Mouse (Mus musculus): Measurements from ENCODE around the gene Gab2. TPM values are rescaled to one million over a fixed set of nuclear protein-coding genes. Genes with fewer than 3 reads are reported as not detected.

Gab2 gene
- polyA plus RNA-seq, 1 experiment from 2014 or later: 4.9 TPM

DNA sequence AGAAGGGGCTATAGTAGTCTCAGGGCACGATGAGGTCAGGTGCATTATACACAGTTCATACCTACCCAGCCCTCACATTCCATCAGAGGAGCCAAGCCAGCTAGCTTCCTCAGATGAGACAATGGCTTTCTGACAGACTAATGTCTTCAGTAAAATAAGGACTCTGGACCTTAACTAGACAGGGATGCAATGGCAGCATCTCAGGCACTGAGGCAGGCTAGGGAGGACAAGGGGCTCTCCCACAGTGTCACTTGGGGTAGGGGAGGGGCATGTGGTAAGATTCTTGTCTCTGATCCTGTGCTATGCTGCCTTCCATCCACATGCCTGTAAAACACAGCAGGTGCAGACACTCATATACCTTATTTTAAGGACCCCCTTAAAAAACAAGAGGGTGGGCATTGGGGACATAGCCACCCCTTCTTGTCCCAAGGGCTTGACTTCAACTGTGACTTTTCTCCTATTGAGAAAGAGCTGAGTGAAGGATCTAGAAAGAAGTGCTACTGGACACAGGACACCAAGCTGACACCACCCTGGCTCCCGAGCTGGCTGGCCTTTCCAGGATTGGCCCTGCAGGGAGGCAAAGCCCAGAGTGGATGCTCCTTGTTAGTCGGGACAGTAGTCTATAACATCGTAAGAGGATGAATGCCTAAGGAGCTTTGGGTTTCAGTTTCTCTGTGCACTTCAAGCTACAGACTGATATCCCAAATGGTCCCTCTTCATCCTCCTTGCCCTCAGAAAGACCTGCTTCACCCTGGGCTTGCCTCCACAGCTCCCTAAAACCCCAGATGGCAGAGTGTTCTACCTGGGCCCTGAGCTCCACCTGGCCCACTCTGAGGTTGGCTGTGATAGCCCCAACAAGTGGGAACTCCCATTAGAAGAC, 228.3 kb downstream of the Gab2 start:
- Histone ChIP-seq H3K4me1 (no peaks in the 10 kb centered on the region), H3K9me3 (no peaks in the 10 kb centered on the region), H3K4me2 (replicated peaks) (no peak overlapping the region), H3K27ac (no peak overlapping the region), H3K36me3 (peaks cover 81% of the 10 kb centered on the region), H3K27me3 (no peaks in the 10 kb centered on the region), H3K9ac (no peak overlapping the region), H3K4me3 (no peak overlapping the region)
- no peak for ATAC-seq (ENCODE audit: low FRiP score, low read depth)
- WGBS: 86% methylated on average over 4 of the region's 4 CpGs

DNA sequence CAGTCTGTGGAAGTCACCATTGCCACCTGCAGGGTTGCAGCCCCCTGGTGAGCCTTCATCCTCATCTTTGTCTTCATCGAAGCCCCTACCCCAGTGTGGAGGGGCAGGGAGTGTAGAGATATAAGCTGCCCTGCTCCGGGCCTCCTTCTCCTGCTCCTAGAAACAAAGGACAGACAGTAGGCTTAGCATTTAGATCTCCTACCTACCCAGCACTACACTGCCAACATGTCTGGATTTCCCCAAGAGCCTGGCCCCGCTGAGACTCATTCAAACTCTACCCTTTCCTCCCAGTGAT, 228.9 kb downstream of the Gab2 start:
- no peaks in the 10 kb centered on the region for H3K4me1 ChIP-seq
- no peaks in the 10 kb centered on the region for H3K9me3 ChIP-seq
- no peaks in the 10 kb centered on the region for H3K27me3 ChIP-seq
- no peak overlapping the region for H3K4me2 ChIP-seq (replicated peaks)
- no peak overlapping the region for H3K4me3 ChIP-seq
- ATAC-seq (ENCODE audit: low FRiP score, low read depth): no peak
- WGBS: 90% methylated on average over 3 of the region's 3 CpGs
- H3K9ac ChIP-seq: no peak overlapping the region
- peaks cover 82% of the 10 kb centered on the region for H3K36me3 ChIP-seq
- no peak overlapping the region for H3K27ac ChIP-seq

DNA sequence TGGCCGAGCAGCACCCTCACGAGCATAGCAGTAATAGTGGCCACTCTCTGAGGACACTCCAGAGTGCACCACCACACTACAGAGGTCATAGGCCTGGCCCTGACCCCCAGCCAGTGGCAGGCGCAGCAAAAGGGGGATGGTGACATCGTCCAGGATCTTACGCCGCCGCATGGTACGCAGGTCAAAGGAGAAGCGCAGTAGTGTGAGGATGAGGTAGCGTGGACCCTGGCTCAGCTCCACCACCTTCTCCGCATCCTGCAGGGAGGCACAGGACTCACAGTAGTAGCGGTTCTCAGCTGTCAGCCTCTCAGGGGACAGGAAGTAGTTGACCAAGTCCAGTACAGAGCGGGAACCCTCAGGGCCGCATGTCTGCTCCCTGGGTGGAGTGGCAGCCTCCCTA, 230.2 kb downstream of the Gab2 start:
- Histone ChIP-seq H3K27ac (no peak overlapping the region), H3K36me3 (peaks cover 84% of the 10 kb centered on the region), H3K9ac (no peak overlapping the region), H3K9me3 (no peaks in the 10 kb centered on the region), H3K4me1 (no peaks in the 10 kb centered on the region), H3K4me2 (replicated peaks) (no peak overlapping the region), H3K4me3 (no peak overlapping the region), H3K27me3 (no peaks in the 10 kb centered on the region)
- no peak for ATAC-seq (ENCODE audit: low FRiP score, low read depth)
- 94% methylated on average over 14 of the region's 14 CpGs for WGBS

DNA sequence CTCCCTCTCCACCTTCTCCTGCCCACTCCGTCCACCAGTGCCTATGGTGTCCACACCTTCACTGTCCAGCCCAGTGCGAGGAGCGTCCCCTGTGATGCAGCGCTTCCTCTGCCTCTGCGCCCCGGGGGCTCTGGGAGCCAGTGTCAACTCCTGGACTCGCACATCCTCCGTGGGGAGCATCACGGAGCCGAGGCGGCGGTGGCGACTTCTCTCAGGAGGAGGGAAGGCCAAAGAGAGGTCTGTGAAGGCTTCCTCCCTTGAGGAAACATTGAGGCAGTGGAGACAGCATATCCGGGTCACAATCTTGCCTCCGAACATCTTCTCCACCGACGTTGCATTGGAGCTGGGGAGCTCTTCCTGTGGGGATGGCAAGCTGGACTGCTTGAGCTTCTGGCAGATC, 230.8 kb downstream of the Gab2 start:
- no peak overlapping the region for H3K27ac ChIP-seq
- H3K4me3 ChIP-seq: no peak overlapping the region
- H3K9me3 ChIP-seq: no peaks in the 10 kb centered on the region
- no peak overlapping the region for H3K4me2 ChIP-seq (replicated peaks)
- no peaks in the 10 kb centered on the region for H3K4me1 ChIP-seq
- no peak for ATAC-seq (ENCODE audit: low FRiP score, low read depth)
- 88% methylated on average over 17 of the region's 17 CpGs for WGBS
- H3K36me3 ChIP-seq: peaks cover 80% of the 10 kb centered on the region
- no peak overlapping the region for H3K9ac ChIP-seq
- no peaks in the 10 kb centered on the region for H3K27me3 ChIP-seq

DNA sequence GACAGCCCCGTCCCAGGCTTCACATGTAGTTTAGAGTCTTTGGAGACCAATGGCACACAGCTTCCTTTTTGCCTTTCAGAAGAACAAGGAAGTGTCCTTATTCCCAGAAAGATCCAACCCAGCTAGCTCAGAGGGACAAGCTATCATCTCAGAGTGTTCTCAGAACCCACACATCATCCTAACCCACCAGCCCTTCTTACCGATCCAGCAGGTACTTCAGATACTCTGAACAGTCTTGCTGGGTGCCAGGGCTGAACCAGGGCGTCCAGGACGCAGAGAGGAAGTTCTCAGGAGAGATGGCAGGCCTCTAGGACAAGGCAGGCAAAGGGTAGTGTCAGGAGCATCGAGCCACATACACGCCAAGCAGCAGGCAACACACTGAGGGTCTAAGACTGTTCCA, 231.5 kb downstream of the Gab2 start:
- ATAC-seq (ENCODE audit: low FRiP score, low read depth): no peak
- H3K27ac ChIP-seq: no peak overlapping the region
- H3K4me1 ChIP-seq: no peaks in the 10 kb centered on the region
- no peaks in the 10 kb centered on the region for H3K9me3 ChIP-seq
- no peak overlapping the region for H3K4me3 ChIP-seq
- H3K4me2 ChIP-seq (replicated peaks): no peak overlapping the region
- H3K27me3 ChIP-seq: no peaks in the 10 kb centered on the region
- 85% methylated on average over 6 of the region's 6 CpGs for WGBS
- no peak overlapping the region for H3K9ac ChIP-seq
- peaks cover 77% of the 10 kb centered on the region for H3K36me3 ChIP-seq

DNA sequence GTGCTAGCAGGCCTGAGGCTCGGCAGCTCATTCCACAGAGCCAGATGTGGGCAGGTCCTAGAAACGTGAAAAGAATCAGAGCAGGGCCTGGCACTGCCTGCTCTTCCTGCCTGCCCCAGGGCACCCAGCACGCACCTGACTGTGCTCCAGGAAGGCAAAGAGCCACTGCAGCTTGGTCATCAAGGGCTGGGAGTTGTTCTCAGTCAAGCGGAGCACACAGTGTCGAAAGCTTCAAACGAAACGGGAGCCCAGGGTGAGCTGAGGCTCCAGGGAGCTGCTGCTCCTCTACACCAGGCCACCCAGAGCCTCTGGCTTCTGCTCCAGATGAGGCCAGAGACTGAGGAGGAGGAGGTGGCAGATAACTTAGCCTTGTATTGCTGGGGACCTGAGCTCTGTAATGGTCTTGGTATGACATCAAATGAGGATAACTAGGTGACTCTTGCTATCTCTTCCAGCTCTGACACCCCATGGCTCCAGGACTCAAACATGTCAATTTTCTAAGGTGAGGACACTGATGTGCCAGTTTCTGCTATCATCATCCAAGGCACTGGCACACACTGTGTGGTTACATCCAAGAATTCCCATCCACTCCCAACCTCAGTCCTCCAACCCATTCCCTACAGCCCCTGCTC, 232.1 kb downstream of the Gab2 start:
- H3K9ac ChIP-seq: no peak overlapping the region
- no peaks in the 10 kb centered on the region for H3K27me3 ChIP-seq
- ATAC-seq (ENCODE audit: low FRiP score, low read depth): no peak
- 73% methylated on average over 7 of the region's 7 CpGs for WGBS
- no peaks in the 10 kb centered on the region for H3K4me1 ChIP-seq
- H3K9me3 ChIP-seq: no peaks in the 10 kb centered on the region
- H3K4me3 ChIP-seq: no peak overlapping the region
- H3K4me2 ChIP-seq (replicated peaks): no peak overlapping the region
- peaks cover 72% of the 10 kb centered on the region for H3K36me3 ChIP-seq
- no peak overlapping the region for H3K27ac ChIP-seq

DNA sequence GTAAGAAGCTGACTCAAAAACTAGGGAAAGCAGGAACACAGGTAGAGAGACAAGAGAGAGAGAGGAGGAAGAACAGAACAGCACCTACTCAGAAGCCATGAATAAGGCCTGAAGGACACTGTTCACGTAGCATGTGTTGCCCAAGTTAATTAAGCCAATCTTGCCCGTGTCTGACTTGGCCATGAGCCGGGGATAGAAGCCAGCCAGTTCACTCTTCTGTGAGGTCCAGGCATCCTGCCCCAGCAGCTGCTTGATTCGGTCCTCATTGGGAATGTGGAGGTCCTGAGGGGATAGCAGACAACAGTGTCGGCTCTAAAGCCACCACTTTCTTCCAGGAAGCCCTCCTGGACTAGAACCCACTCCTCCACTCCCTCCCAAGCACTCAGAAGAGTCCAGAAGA, 233.3 kb downstream of the Gab2 start:
- no peak for ATAC-seq (ENCODE audit: low FRiP score, low read depth)
- Histone ChIP-seq H3K4me2 (replicated peaks) (no peak overlapping the region), H3K9ac (no peak overlapping the region), H3K4me3 (no peak overlapping the region), H3K36me3 (peaks cover 66% of the 10 kb centered on the region), H3K27me3 (no peaks in the 10 kb centered on the region), H3K4me1 (no peaks in the 10 kb centered on the region), H3K9me3 (no peaks in the 10 kb centered on the region), H3K27ac (no peak overlapping the region)
- WGBS: 88% methylated on average over 5 of the region's 5 CpGs

DNA sequence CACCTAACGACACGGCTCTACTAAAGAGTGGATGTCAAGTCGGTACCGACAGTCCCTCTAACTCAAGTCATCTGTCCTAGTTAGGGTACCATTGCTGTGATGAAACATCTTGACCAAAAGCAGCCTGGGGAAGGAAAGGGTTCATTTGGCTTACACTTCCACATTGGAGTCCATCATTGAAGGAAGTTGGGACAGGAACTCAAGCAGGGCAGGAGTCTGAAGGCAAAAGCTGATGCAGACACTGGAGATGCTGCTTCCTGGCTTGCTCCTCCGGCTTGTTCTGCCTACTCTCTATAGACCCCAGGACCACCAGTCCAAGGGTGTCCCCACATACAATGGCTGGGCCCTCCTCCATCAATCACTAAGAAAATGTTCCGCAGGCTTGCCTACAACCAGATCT, 234.3 kb downstream of the Gab2 start:
- Histone ChIP-seq H3K9ac (no peak overlapping the region), H3K27me3 (no peaks in the 10 kb centered on the region), H3K4me3 (no peak overlapping the region), H3K4me2 (replicated peaks) (no peak overlapping the region), H3K4me1 (no peaks in the 10 kb centered on the region), H3K9me3 (no peaks in the 10 kb centered on the region), H3K36me3 (peaks cover 62% of the 10 kb centered on the region), H3K27ac (no peak overlapping the region)
- no peak for ATAC-seq (ENCODE audit: low FRiP score, low read depth)
- 87% methylated on average over 6 of the region's 6 CpGs for WGBS

DNA sequence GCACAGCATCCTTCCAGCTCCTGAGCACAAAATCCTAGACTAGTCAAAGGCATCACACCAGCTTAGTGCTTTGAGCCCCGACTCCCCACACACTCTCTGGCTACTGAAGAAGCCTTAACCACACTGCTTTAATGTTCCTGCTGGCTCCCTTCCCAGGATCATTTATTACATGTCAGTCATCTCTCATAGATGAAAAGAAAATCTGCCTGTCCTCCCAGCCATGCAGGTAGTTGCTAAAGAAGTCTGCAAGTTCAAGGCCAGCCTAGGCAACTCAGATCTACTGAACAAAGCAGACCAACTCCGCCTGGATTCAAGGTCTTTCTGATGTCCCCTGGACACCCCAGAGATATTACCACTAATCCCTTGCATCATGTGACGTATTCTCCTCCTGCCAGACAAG, 236.3 kb downstream of the Gab2 start:
- no peaks in the 10 kb centered on the region for H3K4me1 ChIP-seq
- H3K4me3 ChIP-seq: no peak overlapping the region
- no peak overlapping the region for H3K4me2 ChIP-seq (replicated peaks)
- H3K36me3 ChIP-seq: peaks cover 56% of the 10 kb centered on the region
- 84% methylated on average over 3 of the region's 3 CpGs for WGBS
- no peak for ATAC-seq (ENCODE audit: low FRiP score, low read depth)
- H3K9me3 ChIP-seq: no peaks in the 10 kb centered on the region
- no peaks in the 10 kb centered on the region for H3K27me3 ChIP-seq
- H3K9ac ChIP-seq: no peak overlapping the region
- H3K27ac ChIP-seq: no peak overlapping the region

DNA sequence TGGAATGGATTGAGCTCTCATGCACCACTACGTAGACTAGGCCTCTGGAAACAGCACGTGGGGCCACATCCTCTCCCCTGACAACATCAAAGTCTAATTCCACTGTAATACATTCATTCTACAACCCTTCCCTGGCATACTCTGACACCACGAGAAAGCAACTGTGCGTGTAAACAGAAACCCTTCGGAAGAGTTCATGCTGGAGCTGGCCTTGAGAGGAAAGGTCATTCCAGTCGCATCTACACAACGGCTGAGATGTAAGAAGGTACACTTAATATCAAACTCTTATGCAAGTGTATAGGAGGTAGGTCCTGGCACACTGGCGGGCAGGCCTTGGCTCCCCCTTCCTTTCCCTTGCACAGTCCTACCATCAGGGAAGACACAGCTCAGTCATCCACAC, 243.0 kb downstream of the Gab2 start:
- H3K27ac ChIP-seq: no peak overlapping the region
- H3K36me3 ChIP-seq: peaks cover 29% of the 10 kb centered on the region
- ATAC-seq (ENCODE audit: low FRiP score, low read depth): no peak
- peaks cover 43% of the 10 kb centered on the region for H3K27me3 ChIP-seq
- no peak overlapping the region for H3K4me3 ChIP-seq
- H3K9me3 ChIP-seq: no peaks in the 10 kb centered on the region
- peaks cover 9% of the 10 kb centered on the region; the same call in 1 of the 2 replicates for H3K4me1 ChIP-seq
- WGBS: 90% methylated on average over 8 of the region's 8 CpGs
- no peak overlapping the region for H3K4me2 ChIP-seq (replicated peaks)
- H3K9ac ChIP-seq: no peak overlapping the region

DNA sequence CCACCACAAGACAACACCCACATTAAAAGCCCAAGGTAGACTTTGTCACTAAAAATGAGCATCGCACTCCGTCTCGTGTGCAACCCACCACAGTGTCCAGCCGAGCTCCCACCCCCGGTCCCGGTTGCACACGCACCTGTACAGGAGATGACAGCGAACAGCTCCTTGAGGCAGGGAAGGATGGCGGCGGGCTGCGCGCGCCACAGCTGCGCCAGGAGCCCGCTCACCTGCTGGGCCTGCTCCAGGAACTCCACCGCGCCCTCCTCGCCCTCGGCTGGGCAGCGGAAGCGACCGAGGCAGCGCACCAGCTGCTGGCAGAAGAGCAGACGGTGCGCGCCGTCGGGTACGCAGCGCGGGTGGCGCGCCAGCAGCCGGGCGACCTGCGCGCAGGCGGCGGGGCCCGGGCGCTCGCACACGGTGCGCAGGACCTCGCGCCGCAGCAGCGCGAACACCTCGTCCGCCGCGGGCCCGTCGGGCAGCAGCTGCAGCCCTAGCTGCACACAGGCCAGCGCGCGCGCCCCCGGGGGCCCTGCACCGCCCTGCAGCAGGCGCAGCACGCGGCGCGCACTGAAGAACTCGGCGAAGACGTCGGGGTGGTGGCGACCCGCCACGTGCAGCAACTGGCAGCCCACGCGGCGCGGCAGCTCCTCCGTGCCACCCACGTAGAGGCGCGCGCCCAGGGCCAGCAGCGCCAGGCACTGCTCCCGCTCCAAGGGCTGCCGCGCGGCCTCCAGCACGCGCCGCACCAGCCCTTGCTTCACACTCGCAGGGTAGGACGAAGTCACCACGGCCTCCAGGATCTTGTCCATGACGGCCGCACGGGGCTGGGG, 244.0 kb downstream of the Gab2 start:
- Histone ChIP-seq H3K36me3 (peaks cover 20% of the 10 kb centered on the region; the same call in 1 of the 2 replicates), H3K9me3 (no peaks in the 10 kb centered on the region), H3K4me3 (peak overlapping the region; percentile 42), H3K4me1 (peaks cover 9% of the 10 kb centered on the region; the same call in 1 of the 2 replicates), H3K9ac (peak overlapping the region; percentile 43; the same call in 1 of the 2 replicates), H3K27ac (no peak overlapping the region), H3K27me3 (peaks cover 43% of the 10 kb centered on the region), H3K4me2 (replicated peaks) (peak overlapping the region; percentile 73)
- WGBS: 10% methylated on average over 93 of the region's 96 CpGs
- ATAC-seq (ENCODE audit: low FRiP score, low read depth): peak; percentile 46

DNA sequence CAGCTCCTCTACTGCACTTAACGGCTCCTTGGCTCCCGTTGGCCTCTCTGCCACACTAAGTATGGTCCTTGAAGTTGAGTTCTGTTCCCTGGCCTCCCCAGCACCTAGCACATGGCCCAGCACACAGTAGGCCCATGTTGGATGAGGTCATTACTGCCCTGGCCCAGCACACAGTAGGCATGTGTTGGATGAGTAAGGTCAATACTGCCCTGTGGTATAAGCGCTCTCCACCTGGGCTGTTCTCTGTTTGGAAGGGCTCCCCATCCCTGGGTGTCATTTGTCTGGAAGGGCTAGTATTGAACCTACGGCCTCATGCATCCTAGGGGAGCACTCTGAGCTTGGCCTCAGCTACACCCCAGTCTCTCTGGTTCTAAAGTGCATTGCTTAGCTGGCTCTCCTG, 246.0 kb downstream of the Gab2 start:
- Histone ChIP-seq H3K36me3 (peaks cover 6% of the 10 kb centered on the region; the same call in 1 of the 2 replicates), H3K9me3 (no peaks in the 10 kb centered on the region), H3K4me3 (no peak overlapping the region), H3K4me1 (peaks cover 19% of the 10 kb centered on the region), H3K27me3 (peaks cover 43% of the 10 kb centered on the region), H3K4me2 (replicated peaks) (no peak overlapping the region), H3K9ac (no peak overlapping the region), H3K27ac (no peak overlapping the region)
- ATAC-seq (ENCODE audit: low FRiP score, low read depth): no peak
- WGBS: 86% methylated on average over 4 of the region's 4 CpGs

Data from limb, embryonic 13.5 days (tissue).